Mouse (Mus musculus) erythroblast, embryonic 14.5 days (primary cell): ENCODE data around the gene Trmt5. TPM values are rescaled to one million over a fixed set of nuclear protein-coding genes. Genes with fewer than 3 reads are reported as not detected.

Source experiments
- H3K27me3 ChIP-seq: 2 replicates; pipeline ENCODE4 v1.6.1; 2012; ENCODE audit warnings: inconsistent platforms; ENCODE audit not compliant: control insufficient read depth
- H3K36me3 ChIP-seq: 2 replicates; pipeline ENCODE4 v1.6.1; 2012; ENCODE audit warnings: mild to moderate bottlenecking, inconsistent platforms; ENCODE audit not compliant: control insufficient read depth
- H3K4me1 ChIP-seq: 2 replicates; pipeline ENCODE4 v1.6.1; 2012; ENCODE audit warnings: inconsistent platforms; ENCODE audit not compliant: control insufficient read depth
- H3K4me3 ChIP-seq: replicated peaks from 2 replicates; pipeline ENCODE3; 2012; ENCODE audit warnings: moderate library complexity, mild to moderate bottlenecking, inconsistent platforms
- H3K9me3 ChIP-seq: 2 replicates; pipeline ENCODE4 v1.6.1; 2012; ENCODE audit warnings: low read length, inconsistent platforms, mixed read lengths; ENCODE audit not compliant: control insufficient read depth
- GATA1 ChIP-seq: IDR thresholded peaks from 2 replicates; pipeline ENCODE4 v1.6.1; 2012; ENCODE audit warnings: low read length, inconsistent platforms, mixed read lengths
- TAL1 ChIP-seq: IDR thresholded peaks from 3 replicates; pipeline ENCODE4 v1.6.1; 2012; ENCODE audit warnings: low read length, inconsistent platforms, mixed read lengths
- polyA plus RNA-seq: library from polyadenylated mRNA; stranded (reverse); fragments of >175 nt; gene quantifications from 2 replicates; pipeline ENCODE4 v1.2.3, GENCODE M21; 2012

Trmt5 gene
- polyA plus RNA-seq, 1 experiment: 0.06 TPM

GRCm38 (mm10) chr12:73324180-73324586, 37.7 kb upstream of the Trmt5 start:
- TF ChIP-seq GATA1 (no peak), TAL1 (no peak)
- H3K9me3 ChIP-seq: no peaks in the 10 kb centered on the region
- H3K27me3 ChIP-seq: no peaks in the 10 kb centered on the region
- no peaks in the 10 kb centered on the region for H3K4me1 ChIP-seq
- no peak overlapping the region for H3K4me3 ChIP-seq
- H3K36me3 ChIP-seq: no peaks in the 10 kb centered on the region

DNA sequence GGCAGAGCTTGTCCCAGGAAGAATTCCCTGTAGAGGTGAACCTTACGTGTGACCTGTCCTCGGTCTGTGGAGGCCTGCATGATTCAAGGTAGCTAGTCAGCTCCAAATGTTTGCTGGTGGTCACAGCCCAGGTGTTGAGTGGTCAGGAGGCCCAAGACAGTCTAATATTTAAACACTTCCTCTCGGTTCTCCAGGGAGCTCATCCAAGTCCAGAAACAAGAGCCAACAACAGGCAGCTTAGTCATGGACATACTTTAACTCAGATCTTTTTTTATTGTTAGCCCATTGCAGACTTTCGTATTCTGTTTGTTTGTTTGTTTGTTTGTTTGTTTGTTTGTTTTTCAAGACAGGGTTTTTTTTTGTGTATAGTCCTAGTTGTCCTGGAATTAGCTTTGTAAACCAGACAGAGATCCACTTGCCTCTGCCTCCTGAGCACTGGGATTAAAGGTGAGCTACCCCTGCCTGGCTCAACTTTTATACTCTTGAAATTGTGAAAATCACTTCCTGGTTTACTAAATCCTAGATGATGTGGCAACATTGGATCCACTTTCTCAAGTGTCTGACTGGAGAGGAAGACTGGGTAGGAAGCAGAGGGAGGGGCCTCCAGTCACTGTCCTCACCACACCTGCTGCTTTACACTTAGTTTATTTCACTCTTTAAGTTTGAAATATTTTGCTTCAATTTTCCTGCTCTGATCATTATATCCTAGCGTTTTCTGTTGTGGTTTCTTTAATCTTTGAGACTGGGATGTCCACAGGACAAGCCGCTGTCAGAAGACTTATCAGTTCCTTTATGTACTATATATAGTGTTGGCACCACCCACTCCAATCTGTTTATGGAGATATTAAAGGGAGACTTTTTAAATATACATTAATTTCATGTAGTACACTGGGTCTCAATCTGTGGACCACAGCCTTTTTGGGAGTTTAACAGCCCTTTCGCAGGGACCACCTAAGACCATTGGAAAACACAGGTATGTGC, 31.5 kb upstream of the Trmt5 start:
- no peaks in the 10 kb centered on the region for H3K36me3 ChIP-seq
- no peaks in the 10 kb centered on the region for H3K4me1 ChIP-seq
- no peaks in the 10 kb centered on the region for H3K9me3 ChIP-seq
- TF ChIP-seq TAL1 (no peak), GATA1 (no peak)
- H3K4me3 ChIP-seq: no peak overlapping the region
- H3K27me3 ChIP-seq: no peaks in the 10 kb centered on the region

DNA sequence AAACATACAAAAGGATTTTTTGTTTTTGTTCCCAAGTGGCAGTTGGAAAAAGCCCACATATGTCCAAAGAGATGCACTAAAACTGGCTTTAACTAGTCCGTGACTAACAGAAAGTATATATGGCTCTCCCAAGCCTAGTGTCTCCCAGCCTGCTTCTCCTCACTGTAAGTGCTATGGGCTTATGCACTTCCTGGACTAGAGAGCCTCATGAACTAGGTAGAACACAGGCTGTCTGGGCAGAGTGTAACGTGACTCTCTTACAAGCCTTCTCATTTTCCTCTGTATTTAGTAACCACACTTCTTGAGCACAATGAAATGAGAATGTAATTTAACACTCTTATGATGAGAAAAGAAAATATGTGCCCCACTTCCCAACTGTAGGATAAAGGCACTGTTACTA, 22.2 kb upstream of the Trmt5 start:
- Histone ChIP-seq H3K36me3 (no peaks in the 10 kb centered on the region), H3K9me3 (no peaks in the 10 kb centered on the region), H3K4me1 (no peaks in the 10 kb centered on the region), H3K4me3 (no peak overlapping the region), H3K27me3 (no peaks in the 10 kb centered on the region)
- TF ChIP-seq TAL1 (no peak), GATA1 (no peak)

GRCm38 (mm10) chr12:73307750-73308149, 21.2 kb upstream of the Trmt5 start:
- Histone ChIP-seq H3K4me1 (no peaks in the 10 kb centered on the region), H3K4me3 (no peak overlapping the region), H3K9me3 (no peaks in the 10 kb centered on the region), H3K27me3 (no peaks in the 10 kb centered on the region), H3K36me3 (no peaks in the 10 kb centered on the region)
- TF ChIP-seq TAL1 (no peak), GATA1 (no peak)

- TF ChIP-seq TAL1: no peak
- TF ChIP-seq GATA1: no peak
- H3K9me3 ChIP-seq: no peaks in the 10 kb centered on the region
- H3K4me3 ChIP-seq: no peak overlapping the region
- H3K27me3 ChIP-seq: no peaks in the 10 kb centered on the region
- H3K36me3 ChIP-seq: no peaks in the 10 kb centered on the region
- H3K4me1 ChIP-seq: no peaks in the 10 kb centered on the region
Measured at GRCm38 (mm10) chr12:73304636-73305035, 18.1 kb upstream of the Trmt5 start.

- no peak overlapping the region for H3K4me3 ChIP-seq
- no peaks in the 10 kb centered on the region for H3K27me3 ChIP-seq
- no peak for TF ChIP-seq GATA1
- no peak for TF ChIP-seq TAL1
- no peaks in the 10 kb centered on the region for H3K9me3 ChIP-seq
- no peaks in the 10 kb centered on the region for H3K4me1 ChIP-seq
- no peaks in the 10 kb centered on the region for H3K36me3 ChIP-seq
Measured at GRCm38 (mm10) chr12:73300531-73300930, 14.0 kb upstream of the Trmt5 start.

- H3K4me1 ChIP-seq: no peaks in the 10 kb centered on the region
Measured at GRCm38 (mm10) chr12:73298621-73299020, 12.1 kb upstream of the Trmt5 start.

DNA sequence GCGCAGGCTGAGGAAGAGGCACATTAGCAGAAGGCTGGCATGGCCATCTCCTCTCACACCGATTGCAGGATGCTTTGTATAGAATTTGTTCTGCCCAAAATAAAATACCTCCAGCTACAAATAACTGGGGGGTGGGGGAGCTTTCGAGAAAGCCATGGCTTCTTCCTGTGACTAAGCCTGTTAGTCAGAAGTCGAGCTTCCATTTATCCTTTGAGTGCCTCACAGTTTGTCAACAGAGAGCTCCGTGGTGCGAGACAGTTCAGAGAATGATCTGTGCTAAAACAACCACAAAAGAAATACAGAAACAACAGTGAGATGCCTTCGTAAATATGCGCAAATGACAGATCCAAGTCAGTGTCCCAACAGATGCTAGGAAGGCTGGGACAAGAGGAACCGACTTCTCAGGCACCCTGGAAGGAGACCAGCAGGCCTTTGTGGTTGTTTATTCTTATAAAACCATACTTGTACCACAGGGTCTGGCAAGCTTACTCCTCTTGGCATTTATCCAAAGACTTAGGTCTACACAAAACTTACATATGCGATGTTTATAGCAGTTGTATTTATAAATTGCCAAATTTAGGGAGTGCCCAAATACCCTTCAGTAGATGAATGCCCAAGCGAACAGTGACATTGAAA, 9.1 kb upstream of the Trmt5 start:
- TF ChIP-seq GATA1: no peak
- TF ChIP-seq TAL1: no peak
- no peaks in the 10 kb centered on the region for H3K9me3 ChIP-seq
- H3K4me1 ChIP-seq: no peaks in the 10 kb centered on the region
- no peak overlapping the region for H3K4me3 ChIP-seq
- H3K27me3 ChIP-seq: no peaks in the 10 kb centered on the region
- H3K36me3 ChIP-seq: no peaks in the 10 kb centered on the region; the same call in 1 of the 2 replicates

More at GRCm38 (mm10) chr12:73298621-73299020, 12.1 kb upstream of the Trmt5 start:
- Histone ChIP-seq H3K4me3 (no peak overlapping the region), H3K27me3 (no peaks in the 10 kb centered on the region), H3K9me3 (no peaks in the 10 kb centered on the region), H3K36me3 (no peaks in the 10 kb centered on the region; the same call in 1 of the 2 replicates)
- no peak for TF ChIP-seq GATA1
- no peak for TF ChIP-seq TAL1

DNA sequence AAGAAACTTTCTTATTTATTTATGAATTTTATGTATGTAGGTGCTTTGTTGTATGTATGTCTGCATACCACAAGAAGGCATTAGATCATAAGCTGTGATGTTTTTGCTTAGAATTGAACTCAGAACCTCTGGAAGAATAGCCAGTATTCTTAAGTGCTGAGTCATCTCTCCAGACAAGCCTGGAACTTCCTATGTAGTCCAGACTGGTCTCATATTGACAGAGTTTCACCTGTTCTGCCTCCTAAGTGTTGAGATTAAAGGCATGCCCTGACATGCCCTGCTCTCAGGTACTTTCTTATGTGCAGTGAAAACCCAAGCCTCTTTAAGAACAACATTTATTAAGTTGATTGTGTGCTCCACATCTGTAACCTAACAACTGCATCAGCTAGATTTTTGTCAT, 8.4 kb upstream of the Trmt5 start:
- no peaks in the 10 kb centered on the region; the same call in 1 of the 2 replicates for H3K36me3 ChIP-seq
- H3K4me1 ChIP-seq: no peaks in the 10 kb centered on the region
- no peak for TF ChIP-seq TAL1
- TF ChIP-seq GATA1: no peak

More for the DNA sequence above, 8.4 kb upstream of the Trmt5 start:
- Histone ChIP-seq H3K4me3 (no peak overlapping the region), H3K9me3 (no peaks in the 10 kb centered on the region), H3K27me3 (no peaks in the 10 kb centered on the region)
